Mouse (Mus musculus) MEL-GATA-1-ER (cell line): ENCODE data around the gene Ttc14.

Source experiments
- DNase-seq: peaks from one replicate; pipeline ENCODE4 v3.0.0-alpha.2; 2012; ENCODE audit warnings: low read depth; ENCODE audit errors: extremely low read depth

Gene Ttc14

DNA sequence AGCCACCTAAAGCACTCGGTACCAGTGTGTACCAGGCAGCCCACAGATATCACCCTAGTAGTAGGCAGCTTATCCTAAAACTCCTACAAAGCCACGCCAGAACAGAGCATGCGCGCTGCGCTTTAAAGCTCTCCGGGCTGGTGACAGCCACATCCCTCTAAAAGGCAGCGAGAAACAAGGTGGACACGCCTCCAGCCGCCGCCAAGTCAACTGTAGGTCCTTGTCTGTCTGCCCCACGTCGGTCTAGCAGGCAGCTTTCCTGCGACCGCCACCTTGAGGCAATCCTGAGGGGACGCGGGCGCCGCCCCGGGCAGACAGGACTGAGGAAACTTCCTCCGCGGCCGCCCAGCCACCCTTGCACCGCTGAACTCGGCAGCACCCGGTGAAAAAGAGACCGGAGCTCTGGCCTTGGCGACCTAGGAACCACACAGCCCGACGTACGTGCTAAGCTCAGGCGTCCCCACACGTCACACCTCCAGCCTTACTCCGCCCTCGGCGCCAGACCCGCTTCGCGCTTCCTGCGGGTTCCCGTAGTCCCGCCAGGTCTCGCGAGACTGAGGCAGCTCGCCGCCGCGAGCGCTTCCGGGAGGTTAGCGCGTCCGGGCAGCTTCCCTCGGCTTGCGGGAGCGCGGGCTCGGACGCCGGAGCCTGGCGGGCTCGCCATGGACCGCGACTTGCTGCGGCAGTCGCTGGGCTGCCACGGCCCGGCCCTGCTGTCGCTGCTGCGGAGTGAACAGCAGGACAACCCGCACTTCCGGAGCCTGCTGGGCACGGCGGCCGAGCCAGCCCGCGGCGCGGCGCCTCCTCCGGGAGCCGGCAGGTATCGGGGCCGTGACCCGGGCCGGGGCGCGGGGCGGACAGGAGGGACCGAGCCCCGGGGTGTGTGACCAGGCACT lies at the start of gene Ttc14:
Ttc14 (plus strand) TSS at position 216 of the 896 bp plus-strand sequence.
- peak; percentile 94 for DNase-seq

DNA sequence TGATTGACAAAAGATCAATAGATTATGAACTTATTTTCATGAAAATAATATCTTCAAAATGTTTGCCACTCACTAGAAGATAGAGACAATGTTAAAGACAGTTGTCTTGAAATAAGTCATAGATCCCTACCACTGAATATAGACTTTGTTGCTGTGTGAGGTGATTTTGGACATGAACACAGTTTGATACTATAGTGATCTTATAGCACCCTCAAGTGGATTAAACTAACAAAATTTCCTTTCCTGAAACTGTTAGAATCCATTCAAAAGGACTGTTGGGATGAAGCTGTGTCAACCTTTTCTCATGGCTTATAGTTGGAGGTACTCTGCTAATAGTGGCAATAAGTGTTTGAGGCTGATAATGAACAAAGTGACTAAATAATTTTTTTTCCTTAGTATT lies 8.7 kb upstream of the Ttc14 start:
- DNase-seq, result no peak

DNA sequence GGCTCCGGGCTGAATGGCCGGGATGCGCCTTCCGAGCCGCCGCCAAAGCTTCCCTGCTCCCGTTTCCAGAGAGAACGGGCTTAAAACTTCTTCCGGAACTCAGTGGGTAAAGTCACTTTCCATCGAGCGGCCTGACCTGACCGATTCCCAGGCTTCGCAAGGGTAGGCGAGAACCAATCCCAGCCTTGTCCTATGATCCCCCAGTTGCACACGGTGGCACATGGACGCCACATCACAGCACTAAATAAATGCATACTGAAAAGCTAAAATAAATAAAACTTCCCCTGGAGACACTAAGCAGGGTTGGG lies 835 bp downstream of the Ttc14 start:
- DNase-seq, result no peak

DNA sequence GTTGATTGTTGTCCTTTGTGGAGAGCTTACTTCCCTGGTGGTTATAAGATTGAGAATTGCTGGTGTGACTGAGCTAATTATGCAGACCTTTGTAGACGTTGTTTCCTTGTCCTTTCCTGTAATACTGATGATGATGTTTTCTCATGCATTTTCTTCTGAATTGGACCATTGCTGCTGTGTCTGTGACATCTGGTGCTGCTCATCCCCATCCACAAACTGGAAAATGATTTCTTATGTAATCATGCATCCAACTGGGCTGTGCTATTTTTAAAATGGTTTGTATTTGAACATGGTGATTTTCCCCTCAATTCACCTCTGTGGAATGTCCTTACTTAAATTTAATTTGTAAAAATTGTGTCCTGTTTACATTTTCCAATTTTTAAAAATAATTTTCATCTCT lies 7.5 kb downstream of the Ttc14 start:
- DNase-seq, result no peak

DNA sequence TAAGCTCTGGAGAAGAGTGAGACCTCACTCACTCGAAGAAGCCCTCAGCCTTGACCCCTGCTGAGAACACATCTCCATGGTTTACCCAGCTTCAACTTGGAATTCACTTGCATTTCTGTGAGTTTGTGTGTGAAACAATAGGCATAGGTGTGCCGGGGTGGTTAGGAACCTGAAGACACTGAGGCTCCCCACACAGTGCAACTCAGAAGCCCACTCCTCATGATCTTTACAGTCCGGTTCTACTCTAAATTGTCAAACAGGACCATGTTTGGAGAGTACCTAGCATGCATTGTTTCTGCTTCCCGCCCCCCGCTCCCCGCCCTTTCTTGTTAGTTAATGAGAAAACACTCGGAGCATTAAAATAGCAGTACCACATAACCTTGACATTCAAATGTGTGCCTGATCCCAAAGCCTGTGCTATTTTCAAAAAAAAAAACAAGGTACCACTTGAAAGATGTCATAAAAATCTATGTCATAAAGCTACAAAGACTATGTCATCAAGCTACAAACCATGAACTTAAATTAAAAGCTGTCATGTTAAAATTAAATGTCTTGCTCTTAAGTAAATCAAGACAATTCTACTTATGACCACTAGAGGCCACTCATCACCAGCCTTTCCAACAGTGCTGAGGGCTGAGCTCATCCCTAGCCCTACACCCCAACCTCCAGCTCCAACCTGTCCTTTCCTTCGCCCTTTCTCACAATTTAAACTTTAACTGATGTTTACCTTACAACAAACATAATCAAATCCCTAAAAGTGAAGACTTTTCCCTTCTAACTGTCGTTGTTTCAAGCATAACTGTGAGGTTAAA lies 24.7 kb downstream of the Ttc14 start:
- peak; percentile 50 for DNase-seq

DNA sequence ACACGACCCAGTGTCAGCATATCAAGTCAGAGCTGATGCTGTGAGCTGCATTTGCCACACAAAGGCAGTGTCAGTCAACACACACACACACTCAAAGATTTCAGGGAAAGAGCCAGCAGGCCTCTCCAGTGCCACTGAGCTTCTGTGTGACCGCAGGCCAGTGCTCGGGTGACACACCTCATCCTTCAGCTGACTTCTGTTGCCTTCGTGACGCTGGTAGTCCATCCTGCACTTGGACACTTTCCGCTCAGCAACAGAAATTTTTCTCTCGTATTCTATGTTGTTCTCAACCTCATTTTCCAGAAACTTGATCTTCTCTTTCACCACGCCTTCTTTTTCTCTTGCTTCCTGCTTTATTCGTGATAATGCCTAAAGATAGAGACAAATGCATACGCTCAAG lies 32.7 kb downstream of the Ttc14 start:
- DNase-seq, result no peak

DNA sequence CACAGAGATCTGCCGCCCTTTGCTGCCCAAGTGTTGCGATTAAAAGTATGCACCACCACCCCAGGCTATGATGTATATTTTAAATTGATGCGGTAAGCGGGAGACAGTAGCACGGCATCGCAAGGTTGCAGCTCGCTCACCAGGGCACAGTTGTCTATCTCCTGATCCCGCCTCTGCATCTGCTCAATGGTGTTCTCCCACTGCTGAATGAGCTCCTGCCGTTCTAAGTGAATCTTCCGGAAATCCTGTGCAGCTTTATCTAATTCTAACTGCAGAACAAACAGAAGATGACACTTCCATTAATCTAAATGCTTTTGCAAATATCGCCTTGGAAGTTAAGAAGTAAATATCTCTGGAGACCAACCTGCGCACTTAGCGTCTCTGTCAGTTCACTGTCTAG lies 36.9 kb downstream of the Ttc14 start:
- DNase-seq, result no peak

DNA sequence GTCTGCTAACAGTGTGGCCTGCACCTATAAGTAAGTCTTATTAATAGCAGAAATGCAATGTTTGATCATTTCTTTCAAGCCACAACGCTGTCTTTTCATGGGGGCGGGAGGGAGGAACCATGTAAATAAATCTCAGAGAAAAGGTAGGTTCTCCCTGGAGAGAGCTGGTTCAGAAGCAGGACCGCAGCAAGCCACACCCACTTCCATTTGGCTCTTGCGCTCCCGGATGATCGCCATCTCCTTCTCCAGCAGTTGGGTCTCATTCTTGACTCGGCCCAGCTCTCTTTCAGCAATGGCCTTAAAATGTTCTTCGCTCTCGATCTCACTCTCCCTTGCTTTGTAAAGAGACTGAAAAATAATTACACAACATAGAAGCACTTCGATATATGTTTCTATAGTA lies 39.2 kb downstream of the Ttc14 start:
- no peak for DNase-seq

DNA sequence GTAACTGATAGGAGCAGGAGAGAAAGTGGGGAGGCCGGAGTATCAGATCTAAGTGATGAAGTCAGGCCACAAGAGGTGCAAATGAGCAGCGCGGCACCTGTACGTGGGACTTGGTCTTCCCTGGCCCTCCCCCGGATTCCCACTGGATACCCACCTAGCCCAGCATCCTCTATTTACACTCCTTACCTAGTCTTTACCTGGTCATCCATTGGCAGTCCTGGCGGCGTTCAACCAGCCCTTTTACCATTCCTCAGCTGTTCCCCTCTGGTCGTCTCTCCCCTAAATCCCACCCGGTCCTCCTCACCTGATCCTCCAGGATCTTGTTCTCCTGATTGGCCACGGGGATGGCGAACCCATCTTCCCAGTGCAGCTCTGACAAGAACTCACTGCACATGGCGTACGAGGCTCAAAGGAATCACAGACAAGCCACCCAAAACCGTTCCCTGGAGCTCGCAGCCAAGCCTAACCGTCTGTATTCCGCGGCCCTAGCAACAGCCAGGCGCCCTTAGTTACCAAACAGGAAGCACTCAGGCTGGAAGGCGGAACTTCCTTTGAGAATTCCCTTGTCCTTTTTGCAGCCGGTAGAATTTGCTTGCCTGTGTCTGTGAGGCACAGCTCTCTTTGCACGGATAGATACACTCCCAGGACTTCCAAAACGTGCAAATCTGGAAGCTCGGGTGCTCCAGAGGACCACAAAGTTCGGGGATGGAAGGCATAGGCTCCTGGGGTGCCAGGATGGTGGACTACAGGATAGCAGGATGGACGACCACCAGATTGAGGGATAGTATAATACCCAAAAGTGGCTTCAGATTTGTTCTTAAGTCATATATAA lies 44.4 kb downstream of the Ttc14 start, which contains the start of gene Ccdc39:
Ccdc39 (minus strand) TSS at position 510 of the 832 bp plus-strand sequence.
- peak; percentile 17 for DNase-seq

DNA sequence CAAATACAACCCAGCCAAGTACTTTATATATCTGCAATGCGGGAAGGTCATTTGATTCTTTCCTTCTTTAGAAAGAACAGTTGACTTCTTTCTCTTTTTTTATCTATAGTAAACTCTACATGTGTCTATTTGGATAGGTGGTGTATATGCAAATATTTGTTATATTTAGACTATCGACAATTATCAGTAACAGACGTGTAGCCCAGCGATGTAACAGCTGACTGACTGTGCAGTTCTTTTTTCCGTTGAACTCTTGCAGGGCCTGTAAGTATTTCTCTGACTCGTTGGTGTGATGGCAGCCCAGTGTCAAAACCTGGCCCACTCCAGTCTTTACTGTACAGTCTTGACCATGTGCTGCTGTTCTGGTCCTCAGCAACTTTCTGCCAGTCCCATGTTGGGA lies 47.0 kb downstream of the Ttc14 start:
- DNase-seq, result no peak

DNA sequence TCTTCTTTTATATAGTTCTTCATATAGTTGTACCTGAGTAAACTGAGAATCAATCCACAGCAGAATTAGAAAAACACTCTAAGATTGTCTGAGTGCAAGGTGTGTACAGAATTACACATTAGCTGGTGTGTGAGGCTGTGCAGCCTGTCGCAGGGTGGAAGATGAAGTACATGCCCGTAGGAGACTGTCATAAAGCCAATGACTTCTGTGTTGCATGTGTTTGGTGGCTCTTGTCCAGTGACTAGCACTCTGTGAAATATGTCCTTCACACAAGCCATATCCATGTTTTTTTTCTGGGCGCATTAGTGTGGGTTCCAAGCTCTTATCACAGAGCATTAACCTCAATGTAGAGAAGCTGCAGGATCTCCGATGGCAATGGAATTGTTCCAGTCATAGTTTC lies 51.2 kb downstream of the Ttc14 start:
- no peak for DNase-seq

DNA sequence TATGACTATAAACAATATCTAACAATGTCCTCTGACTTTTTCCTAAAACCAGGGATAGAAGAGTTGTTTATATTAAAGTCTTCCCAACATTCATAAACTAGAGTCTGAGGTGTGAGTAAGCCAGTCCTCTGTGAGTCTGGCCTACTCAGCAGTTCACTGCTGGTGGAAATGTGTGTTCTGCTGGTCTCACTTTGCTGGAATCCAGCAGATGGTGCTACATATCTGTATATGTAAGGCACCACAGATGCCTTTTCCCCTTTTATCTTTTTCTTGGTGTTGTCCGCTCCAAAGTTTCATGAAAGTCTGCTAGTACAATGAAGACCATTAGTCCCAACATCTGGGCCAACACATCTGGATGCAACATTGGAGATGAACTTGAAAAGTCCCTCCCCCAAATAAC lies 53.4 kb downstream of the Ttc14 start:
- no peak for DNase-seq

DNA sequence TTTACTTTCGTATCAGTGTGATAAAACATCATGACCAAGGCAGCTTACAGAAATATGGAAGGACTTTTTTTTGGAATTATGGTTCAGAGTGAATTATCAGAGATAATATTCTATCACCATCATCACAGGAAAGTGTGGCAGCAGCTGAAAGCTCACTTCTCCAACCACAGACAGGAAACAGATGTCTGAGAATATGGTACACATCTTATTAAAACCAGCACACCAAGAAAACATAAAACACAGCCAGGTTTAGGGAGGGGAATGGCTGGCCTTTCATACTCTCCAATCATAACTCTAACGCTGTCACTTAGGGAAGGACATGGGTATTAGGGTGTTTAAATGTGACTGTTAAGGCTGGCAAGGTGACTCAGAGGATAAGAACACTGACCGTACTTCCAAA lies 59.3 kb downstream of the Ttc14 start:
- no peak for DNase-seq

DNA sequence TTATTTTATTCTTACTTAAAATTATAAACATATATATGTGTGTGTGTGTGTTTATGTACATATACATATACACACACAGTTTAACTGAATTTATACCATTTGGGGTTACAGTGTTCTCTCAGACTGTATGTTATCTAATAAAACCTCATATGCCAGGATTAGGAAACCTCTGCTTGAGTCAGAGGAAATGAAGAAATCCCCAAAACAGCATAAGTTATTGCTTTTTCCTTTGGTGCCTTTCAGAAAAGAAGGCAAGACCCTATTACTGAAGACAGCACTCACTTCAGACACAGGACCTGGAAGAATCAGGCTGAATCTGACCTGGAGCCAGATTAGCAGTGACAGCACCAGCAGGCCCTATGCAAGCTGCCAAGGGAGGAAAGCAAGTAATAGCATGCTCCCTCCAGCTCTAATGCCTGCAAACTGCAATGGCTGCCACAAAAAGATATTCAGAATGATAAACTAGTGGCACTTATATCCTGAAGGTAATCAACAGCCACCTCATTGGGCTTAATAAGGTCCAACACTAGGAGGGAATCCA lies 64.4 kb downstream of the Ttc14 start:
- DNase-seq, result no peak
